Mouse (Mus musculus) brain, embryonic 14.5 days (tissue): ENCODE results near the gene Tm4sf5.

Experiments used
- CTCF ChIP-seq: fragments of 200-500 bp; IDR thresholded peaks from 2 replicates; pipeline ENCODE4 v1.5.1; 2012; ENCODE audit warnings: inconsistent platforms, mild to moderate bottlenecking, moderate library complexity, borderline replicate concordance; ENCODE audit not compliant: insufficient read depth, insufficient read length; ENCODE audit errors: extremely low read depth
- POLR2A ChIP-seq: fragments of 200-500 bp; IDR thresholded peaks from 2 replicates; pipeline ENCODE4 v1.6.1; 2012; ENCODE audit warnings: mild to moderate bottlenecking, inconsistent platforms, borderline replicate concordance; ENCODE audit not compliant: poor library complexity, insufficient read depth, insufficient read length, severe bottlenecking; ENCODE audit errors: extremely low read depth

DNA sequence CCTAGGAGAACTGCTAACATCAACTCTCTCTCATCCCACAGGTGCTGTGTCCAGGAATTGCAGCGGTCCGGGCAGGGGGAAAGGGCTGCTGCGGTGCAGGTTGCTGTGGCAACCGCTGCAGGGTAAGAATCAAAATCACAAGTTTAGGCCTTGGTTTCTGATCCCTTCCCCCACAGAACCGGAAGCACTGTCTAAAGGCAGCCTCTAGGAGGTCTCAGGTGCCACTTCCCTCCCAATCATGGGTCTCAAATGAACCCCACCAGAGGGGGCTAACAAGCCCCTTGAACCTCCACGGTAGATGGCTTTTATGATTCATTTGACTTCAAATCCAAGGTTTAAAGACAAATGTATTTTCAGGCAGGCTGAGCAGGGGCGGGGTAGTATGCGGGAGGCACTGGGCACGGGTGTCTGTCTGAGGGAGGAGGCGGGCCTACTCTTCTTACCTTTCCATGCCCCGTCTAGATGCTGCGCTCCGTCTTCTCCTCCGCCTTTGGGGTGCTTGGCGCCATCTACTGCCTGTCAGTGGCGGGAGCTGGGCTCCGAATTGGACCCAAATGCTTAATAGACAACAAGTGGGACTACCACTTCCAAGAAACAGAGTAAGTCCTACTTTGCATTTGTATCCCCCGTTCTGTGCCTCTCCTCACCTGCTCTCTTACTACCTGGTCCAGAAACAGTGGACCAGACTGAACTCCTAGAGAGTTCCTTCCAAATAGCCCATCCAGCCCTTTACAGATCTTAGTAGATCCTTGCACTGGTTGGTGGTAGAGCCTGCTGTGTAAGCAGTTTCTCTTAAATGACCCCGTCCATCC lies 4.9 kb downstream of the Tm4sf5 start:
- peak; percentile 84 for TF ChIP-seq CTCF
- no peak for TF ChIP-seq POLR2A
